Mouse (Mus musculus): Measurements from ENCODE around the gene Zfp202.

Zfp202 gene

GRCm38 (mm10) chr9:40240311-40240710 lies 48.2 kb downstream of the Zfp202 start:
- in situ Hi-C loops (cut with MboI), result no loop called here

GRCm38 (mm10) chr9:40241223-40241801 lies 49.2 kb downstream of the Zfp202 start:
- in situ Hi-C loops (cut with MboI), result no loop called here

- in situ Hi-C loops (cut with MboI), result no loop called here
These were observed 50.1 kb downstream of the Zfp202 start for GRCm38 (mm10) chr9:40241951-40242888.

- in situ Hi-C loops (cut with MboI), result no loop called here
These were observed 53.4 kb downstream of the Zfp202 start for GRCm38 (mm10) chr9:40245466-40245865.

GRCm38 (mm10) chr9:40245974-40246665 lies 54.0 kb downstream of the Zfp202 start:
- in situ Hi-C loops (cut with MboI), result no loop called here

- in situ Hi-C loops (cut with MboI), result no loop called here
These were observed 54.6 kb downstream of the Zfp202 start for GRCm38 (mm10) chr9:40246702-40247101.

- in situ Hi-C loops (cut with MboI), result no loop called here
These were observed 57.0 kb downstream of the Zfp202 start for GRCm38 (mm10) chr9:40249106-40249505.

GRCm38 (mm10) chr9:40252459-40252858 lies 60.3 kb downstream of the Zfp202 start:
- in situ Hi-C loops (cut with MboI), result no loop called here
